Mouse (Mus musculus): ENCODE results near the gene Alg9. TPM values are rescaled to one million over a fixed set of nuclear protein-coding genes. Genes with fewer than 3 reads are reported as not detected.

Gene Alg9
- polyA plus RNA-seq, 1 experiment from 2014 or later, result 40.8 TPM

DNA sequence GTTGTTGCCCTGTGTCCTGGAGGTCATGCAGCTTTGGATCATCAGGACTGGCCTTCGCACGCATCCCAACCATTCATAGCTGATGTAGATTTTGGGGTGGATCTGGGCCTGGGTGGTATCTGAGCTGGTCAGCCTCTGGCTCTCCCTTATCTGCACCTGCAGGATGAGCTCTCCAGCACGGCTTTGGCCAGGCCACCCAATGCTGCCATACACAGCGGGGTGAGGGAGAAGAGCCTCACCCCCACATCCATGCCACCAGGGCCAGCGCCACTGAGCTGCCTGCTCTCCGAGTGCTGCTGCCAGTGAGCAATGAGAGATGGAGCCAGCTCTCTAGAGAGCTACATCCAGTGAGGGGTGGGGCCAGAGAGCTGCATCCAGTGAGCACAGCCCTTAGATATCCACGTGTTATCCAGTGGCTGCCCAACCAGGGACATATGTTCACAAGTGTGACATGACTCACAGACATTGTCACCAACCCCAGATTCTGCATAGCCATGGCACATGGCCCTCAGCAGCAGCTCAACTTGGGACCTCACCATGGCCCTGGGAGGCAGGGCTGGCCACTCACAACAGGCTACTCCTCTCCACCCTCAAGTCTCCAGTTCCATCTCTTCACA, 28.3 kb downstream of the Alg9 start:
- Histone ChIP-seq H3K4me2 (replicated peaks) (no peak overlapping the region), H3K4me3 (replicated peaks) (no peak overlapping the region), H3K9me3 (no peaks in the 10 kb centered on the region), H3K27ac (no peak overlapping the region), H3K27me3 (replicated peaks) (no peaks in the 10 kb centered on the region), H3K4me1 (replicated peaks) (no peaks in the 10 kb centered on the region), H3K9ac (no peak overlapping the region), H3K36me3 (peaks cover 7% of the 10 kb centered on the region; the same call in 1 of the 2 replicates)
- WGBS, result 90% methylated on average over 7 of the region's 7 CpGs
- peak; percentile 58; the same call in 1 of the 2 replicates for ATAC-seq

DNA sequence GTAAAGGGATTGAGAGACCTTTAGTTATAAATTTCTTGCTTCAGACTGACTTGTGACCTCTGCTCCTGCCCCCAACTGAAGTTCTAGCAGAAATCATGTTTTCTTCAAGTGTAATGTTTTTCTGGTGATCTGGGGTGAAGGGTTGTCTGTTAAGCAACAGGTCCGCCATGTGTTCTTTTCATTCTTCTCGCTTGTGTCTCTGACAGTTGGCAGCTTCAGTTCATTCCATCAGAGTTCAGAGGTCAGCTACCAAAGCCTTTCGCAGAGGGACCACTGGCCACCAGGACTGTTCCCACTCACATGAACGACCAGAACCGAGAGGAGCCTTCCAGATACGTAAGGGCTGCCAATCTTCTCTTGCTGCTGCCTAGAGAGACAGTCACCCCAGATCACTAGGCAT, 33.7 kb downstream of the Alg9 start:
- H3K4me1 ChIP-seq (replicated peaks), result no peaks in the 10 kb centered on the region
- H3K27me3 ChIP-seq (replicated peaks), result no peaks in the 10 kb centered on the region
- no peak for ATAC-seq
- H3K4me2 ChIP-seq (replicated peaks), result no peak overlapping the region
- peaks cover 11% of the 10 kb centered on the region; the same call in 1 of the 2 replicates for H3K36me3 ChIP-seq
- 87% methylated on average over 6 of the region's 6 CpGs for WGBS
- no peak overlapping the region for H3K9ac ChIP-seq
- no peak overlapping the region for H3K27ac ChIP-seq
- H3K9me3 ChIP-seq, result no peaks in the 10 kb centered on the region
- no peak overlapping the region for H3K4me3 ChIP-seq (replicated peaks)

DNA sequence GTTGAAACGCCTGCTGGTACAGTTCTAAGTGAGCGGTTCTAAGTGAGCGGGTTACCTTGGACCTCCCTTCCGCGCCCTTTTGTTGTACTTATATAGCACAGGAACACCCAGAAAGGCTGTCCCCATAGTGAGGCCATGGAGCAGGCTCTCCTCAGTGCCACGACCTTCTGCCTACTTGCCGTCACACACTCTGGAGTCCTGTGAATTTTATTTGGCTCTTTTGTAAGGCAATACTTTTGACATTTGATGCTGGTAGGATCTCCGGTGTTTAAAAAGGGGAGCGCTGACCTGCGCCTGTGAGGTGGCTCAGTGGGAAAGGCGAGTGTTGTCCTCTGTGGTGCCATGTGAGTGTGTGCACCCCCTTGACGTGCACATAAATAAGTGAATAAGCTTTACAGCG, 34.3 kb downstream of the Alg9 start:
- WGBS, result 93% methylated on average over 13 of the region's 13 CpGs
- Histone ChIP-seq H3K4me3 (replicated peaks) (no peak overlapping the region), H3K27ac (no peak overlapping the region), H3K4me1 (replicated peaks) (no peaks in the 10 kb centered on the region), H3K9ac (no peak overlapping the region), H3K36me3 (peaks cover 13% of the 10 kb centered on the region; the same call in 1 of the 2 replicates), H3K9me3 (no peaks in the 10 kb centered on the region), H3K27me3 (replicated peaks) (no peaks in the 10 kb centered on the region), H3K4me2 (replicated peaks) (no peak overlapping the region)
- ATAC-seq, result no peak

DNA sequence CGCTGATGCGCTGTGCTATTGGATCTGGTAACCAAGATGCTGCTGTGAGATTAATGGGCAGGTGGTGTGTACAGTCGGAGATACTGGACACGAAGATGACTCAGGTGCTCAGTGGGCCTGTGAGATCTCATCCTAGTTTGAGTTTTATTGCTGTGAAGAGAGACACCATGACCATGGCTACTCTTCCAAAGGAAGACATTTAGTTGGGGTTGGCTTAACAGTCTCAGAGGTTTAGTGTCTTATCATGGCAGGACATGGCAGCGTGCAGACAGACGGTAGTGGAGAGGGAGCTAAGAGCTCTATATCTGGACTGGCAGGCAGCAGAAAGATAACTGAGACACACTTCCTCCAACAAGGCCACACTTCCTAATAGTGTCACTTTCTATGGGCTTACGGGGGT, 36.4 kb downstream of the Alg9 start:
- Histone ChIP-seq H3K4me3 (replicated peaks) (no peak overlapping the region), H3K9me3 (no peaks in the 10 kb centered on the region), H3K27me3 (replicated peaks) (no peaks in the 10 kb centered on the region), H3K4me1 (replicated peaks) (no peaks in the 10 kb centered on the region), H3K36me3 (peaks cover 14% of the 10 kb centered on the region; the same call in 1 of the 2 replicates), H3K4me2 (replicated peaks) (no peak overlapping the region), H3K9ac (no peak overlapping the region), H3K27ac (no peak overlapping the region)
- peak; percentile 68; the same call in 1 of the 2 replicates for ATAC-seq
- 91% methylated on average over 7 of the region's 7 CpGs for WGBS

DNA sequence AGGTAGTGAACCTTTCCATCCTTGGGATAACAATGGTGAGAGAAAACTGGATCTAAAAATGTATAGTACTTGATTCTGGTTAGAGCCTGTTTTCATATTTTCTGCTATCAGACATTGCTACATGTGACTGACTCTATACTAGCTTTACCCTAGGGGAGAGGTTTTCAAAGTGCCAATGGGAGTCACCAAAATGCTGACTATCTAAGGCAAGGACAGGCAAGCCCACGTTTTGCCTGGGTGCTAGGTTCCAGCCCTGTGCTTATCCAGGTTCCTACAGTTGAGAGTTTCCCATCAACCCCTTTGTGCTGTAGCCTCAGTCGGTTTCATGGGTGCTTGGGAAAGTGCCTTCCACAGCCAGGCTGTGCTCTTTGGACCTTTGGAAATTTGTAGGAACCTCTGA, 36.9 kb downstream of the Alg9 start:
- Histone ChIP-seq H3K4me2 (replicated peaks) (no peak overlapping the region), H3K9ac (no peak overlapping the region), H3K4me3 (replicated peaks) (no peak overlapping the region), H3K4me1 (replicated peaks) (no peaks in the 10 kb centered on the region), H3K36me3 (peaks cover 14% of the 10 kb centered on the region; the same call in 1 of the 2 replicates), H3K27ac (no peak overlapping the region), H3K9me3 (no peaks in the 10 kb centered on the region), H3K27me3 (replicated peaks) (no peaks in the 10 kb centered on the region)
- 82% methylated on average over 2 of the region's 2 CpGs for WGBS
- ATAC-seq, result no peak

DNA sequence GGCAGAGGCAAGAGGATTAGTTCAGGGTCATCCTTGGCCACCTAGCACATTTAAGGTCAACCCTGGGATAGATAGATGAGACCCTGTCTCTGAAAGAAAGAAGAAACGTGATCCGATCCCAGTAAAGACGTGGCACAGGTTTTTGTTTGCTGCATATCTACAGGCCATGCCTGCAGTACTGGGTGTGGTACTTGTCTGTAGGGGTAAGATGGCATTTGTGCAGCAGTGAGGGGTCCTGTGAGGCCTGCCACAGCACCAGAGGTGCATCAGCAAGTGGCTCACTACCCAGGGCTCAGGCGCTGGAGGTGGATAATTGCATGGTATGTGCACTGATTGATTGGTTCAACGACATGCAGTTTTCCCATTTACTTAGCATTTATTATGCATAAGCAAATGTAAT, 39.0 kb downstream of the Alg9 start:
- no peaks in the 10 kb centered on the region for H3K4me1 ChIP-seq (replicated peaks)
- no peak for ATAC-seq
- H3K36me3 ChIP-seq, result peaks cover 16% of the 10 kb centered on the region
- H3K9ac ChIP-seq, result no peak overlapping the region
- no peak overlapping the region for H3K27ac ChIP-seq
- H3K4me3 ChIP-seq (replicated peaks), result no peak overlapping the region
- WGBS, result 96% methylated on average over 5 of the region's 5 CpGs
- no peaks in the 10 kb centered on the region for H3K9me3 ChIP-seq
- H3K27me3 ChIP-seq (replicated peaks), result no peaks in the 10 kb centered on the region
- H3K4me2 ChIP-seq (replicated peaks), result no peak overlapping the region

DNA sequence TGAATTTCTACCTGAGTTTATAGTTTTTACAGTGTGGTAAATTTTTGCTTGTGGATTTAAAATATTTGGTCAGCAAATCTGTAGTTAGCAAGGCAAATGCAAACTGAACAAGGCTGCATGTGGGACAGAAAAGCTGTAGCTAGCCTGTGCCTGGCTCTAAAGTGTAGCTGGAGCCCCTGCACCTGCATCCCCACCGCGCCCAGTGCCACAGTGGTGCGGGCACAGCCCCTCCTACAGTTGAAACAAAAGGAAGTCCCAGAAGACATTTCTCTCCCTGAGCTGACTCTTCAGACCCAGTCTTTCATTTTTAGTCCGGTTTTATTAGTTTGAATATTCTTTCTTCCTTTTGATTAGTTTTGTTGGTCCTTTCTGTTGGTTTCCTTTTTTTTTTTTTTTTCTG, 40.8 kb downstream of the Alg9 start:
- no peak for ATAC-seq
- Histone ChIP-seq H3K36me3 (peaks cover 10% of the 10 kb centered on the region), H3K4me2 (replicated peaks) (no peak overlapping the region), H3K4me3 (replicated peaks) (no peak overlapping the region), H3K9me3 (no peaks in the 10 kb centered on the region), H3K4me1 (replicated peaks) (no peaks in the 10 kb centered on the region), H3K27me3 (replicated peaks) (no peaks in the 10 kb centered on the region), H3K27ac (no peak overlapping the region), H3K9ac (no peak overlapping the region)
- 99% methylated on average over 4 of the region's 4 CpGs for WGBS

DNA sequence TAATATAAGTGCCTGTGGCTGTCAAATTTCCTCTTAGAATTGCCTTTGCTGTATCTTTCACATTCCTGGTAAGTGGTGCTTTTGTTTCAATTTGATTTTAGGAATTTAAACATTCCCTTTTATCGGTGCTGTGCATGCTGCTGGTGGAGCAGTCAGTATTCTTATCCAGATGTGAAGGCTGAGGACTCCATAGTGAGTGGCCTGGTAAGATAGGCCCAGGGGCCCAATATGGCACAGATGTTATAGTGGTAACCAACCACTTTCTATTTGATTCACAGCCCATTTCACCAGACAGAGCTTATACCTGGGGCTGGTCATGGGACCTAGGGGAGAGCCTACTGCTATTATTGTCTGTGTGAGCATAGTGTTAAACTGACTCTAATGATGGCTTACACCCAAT, 41.7 kb downstream of the Alg9 start:
- Histone ChIP-seq H3K9me3 (no peaks in the 10 kb centered on the region), H3K27ac (no peak overlapping the region), H3K27me3 (replicated peaks) (no peaks in the 10 kb centered on the region), H3K4me1 (replicated peaks) (no peaks in the 10 kb centered on the region), H3K4me3 (replicated peaks) (no peak overlapping the region), H3K9ac (no peak overlapping the region), H3K36me3 (peaks cover 10% of the 10 kb centered on the region), H3K4me2 (replicated peaks) (no peak overlapping the region)
- 95% methylated on average over 1 of the region's 1 CpGs for WGBS
- ATAC-seq, result no peak

DNA sequence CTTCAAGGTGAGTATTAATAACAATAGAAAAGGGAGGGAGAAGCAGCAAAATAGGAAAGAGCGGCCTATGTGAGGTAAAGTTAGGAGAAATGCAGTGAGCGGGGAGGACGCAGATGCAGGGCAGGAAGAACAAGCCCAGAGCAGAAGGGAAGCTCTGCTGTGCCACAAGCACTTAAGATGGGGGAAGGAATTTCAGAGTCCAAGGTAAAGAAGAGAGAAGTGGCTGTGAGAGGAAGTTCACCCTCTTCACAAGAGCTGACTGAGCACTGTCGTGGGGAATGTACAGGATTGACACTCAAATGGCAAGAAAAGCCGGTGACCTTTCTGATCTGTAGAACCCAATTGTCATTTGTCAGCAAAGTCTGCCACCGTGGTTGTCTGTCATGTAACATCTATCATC, 43.2 kb downstream of the Alg9 start:
- H3K4me3 ChIP-seq (replicated peaks), result no peak overlapping the region
- peaks cover 10% of the 10 kb centered on the region for H3K36me3 ChIP-seq
- no peak for ATAC-seq

DNA sequence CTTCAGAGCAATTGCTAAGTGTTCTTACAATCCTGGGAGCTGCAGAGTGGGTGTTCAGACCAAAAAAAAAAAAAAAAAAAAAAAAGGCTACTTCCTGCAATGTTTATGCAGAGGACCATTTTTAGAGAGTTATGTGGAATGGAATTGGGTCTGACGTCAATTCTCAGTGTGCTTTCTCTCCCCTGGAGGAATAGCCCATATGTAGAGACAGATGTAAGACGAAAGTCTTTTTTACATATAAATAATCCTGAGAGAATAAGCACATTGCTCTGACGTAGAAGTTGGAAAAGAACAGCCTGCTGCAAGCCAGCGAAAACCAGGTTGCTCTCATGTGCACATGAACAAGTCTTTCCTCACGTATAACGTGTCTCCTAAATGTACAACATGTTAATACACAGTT, 44.9 kb downstream of the Alg9 start:
- Histone ChIP-seq H3K27me3 (replicated peaks) (no peaks in the 10 kb centered on the region), H3K27ac (no peak overlapping the region), H3K4me1 (replicated peaks) (no peaks in the 10 kb centered on the region), H3K4me3 (replicated peaks) (no peak overlapping the region), H3K4me2 (replicated peaks) (no peak overlapping the region), H3K9me3 (no peaks in the 10 kb centered on the region), H3K36me3 (peaks cover 8% of the 10 kb centered on the region; the same call in 1 of the 2 replicates), H3K9ac (no peak overlapping the region)
- ATAC-seq, result no peak
- 77% methylated on average over 6 of the region's 6 CpGs for WGBS

More for the DNA sequence above, 43.2 kb downstream of the Alg9 start:
- Histone ChIP-seq H3K9ac (no peak overlapping the region), H3K4me1 (replicated peaks) (no peaks in the 10 kb centered on the region), H3K4me2 (replicated peaks) (no peak overlapping the region), H3K9me3 (no peaks in the 10 kb centered on the region), H3K27ac (no peak overlapping the region), H3K27me3 (replicated peaks) (no peaks in the 10 kb centered on the region)
- WGBS, result 88% methylated on average over 6 of the region's 6 CpGs

DNA sequence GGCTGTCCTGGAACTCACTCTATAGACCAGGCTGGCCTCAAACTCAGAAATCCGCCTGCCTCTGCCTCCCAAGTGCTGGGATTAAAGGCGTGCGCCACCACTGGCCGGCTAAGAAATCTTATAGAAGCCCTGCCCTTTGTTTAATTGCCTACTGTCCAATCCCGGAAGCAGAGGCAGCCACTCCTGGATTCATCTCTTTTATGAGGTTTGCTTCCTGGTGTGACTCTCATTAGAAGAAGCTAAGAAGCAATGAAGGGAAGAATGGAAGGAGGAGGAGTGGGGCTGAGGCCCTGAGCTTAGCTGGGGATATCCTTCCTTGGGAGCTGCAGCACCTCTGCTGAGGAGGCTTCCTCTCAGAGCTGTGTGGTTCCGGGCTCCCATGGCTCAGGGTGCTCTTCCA, 46.8 kb downstream of the Alg9 start:
- H3K27me3 ChIP-seq (replicated peaks), result no peaks in the 10 kb centered on the region
- no peak overlapping the region for H3K27ac ChIP-seq
- no peaks in the 10 kb centered on the region for H3K9me3 ChIP-seq
- ATAC-seq, result no peak
- WGBS, result 90% methylated on average over 6 of the region's 6 CpGs
- H3K36me3 ChIP-seq, result peaks cover 8% of the 10 kb centered on the region; the same call in 1 of the 2 replicates
- H3K4me2 ChIP-seq (replicated peaks), result no peak overlapping the region
- no peak overlapping the region for H3K4me3 ChIP-seq (replicated peaks)
- H3K9ac ChIP-seq, result no peak overlapping the region
- H3K4me1 ChIP-seq (replicated peaks), result no peaks in the 10 kb centered on the region

DNA sequence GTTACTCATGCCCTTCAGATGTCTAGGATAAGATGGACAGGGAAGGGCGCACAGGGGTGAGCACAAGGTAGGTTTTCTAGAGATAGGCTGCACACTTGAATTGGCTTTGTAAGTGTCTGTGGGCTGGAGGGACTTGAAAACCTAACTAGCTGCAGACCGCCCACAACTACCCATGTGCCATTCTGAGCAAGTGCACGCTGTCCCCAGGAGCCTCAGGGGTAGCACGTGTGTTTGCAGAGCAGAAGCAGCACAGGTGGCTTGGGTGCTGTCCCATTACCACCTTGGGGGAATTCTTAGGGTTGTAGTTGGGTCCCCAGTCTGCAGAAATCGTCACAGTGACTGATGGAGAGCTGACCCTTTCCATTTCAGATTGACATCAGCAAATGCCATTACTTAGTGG, 47.4 kb downstream of the Alg9 start:
- no peaks in the 10 kb centered on the region for H3K4me1 ChIP-seq (replicated peaks)
- no peak for ATAC-seq
- H3K9ac ChIP-seq, result no peak overlapping the region
- H3K27ac ChIP-seq, result no peak overlapping the region
- H3K4me2 ChIP-seq (replicated peaks), result no peak overlapping the region
- 88% methylated on average over 5 of the region's 5 CpGs for WGBS
- H3K4me3 ChIP-seq (replicated peaks), result no peak overlapping the region
- H3K36me3 ChIP-seq, result peaks cover 5% of the 10 kb centered on the region; the same call in 1 of the 2 replicates
- no peaks in the 10 kb centered on the region for H3K27me3 ChIP-seq (replicated peaks)
- H3K9me3 ChIP-seq, result no peaks in the 10 kb centered on the region

DNA sequence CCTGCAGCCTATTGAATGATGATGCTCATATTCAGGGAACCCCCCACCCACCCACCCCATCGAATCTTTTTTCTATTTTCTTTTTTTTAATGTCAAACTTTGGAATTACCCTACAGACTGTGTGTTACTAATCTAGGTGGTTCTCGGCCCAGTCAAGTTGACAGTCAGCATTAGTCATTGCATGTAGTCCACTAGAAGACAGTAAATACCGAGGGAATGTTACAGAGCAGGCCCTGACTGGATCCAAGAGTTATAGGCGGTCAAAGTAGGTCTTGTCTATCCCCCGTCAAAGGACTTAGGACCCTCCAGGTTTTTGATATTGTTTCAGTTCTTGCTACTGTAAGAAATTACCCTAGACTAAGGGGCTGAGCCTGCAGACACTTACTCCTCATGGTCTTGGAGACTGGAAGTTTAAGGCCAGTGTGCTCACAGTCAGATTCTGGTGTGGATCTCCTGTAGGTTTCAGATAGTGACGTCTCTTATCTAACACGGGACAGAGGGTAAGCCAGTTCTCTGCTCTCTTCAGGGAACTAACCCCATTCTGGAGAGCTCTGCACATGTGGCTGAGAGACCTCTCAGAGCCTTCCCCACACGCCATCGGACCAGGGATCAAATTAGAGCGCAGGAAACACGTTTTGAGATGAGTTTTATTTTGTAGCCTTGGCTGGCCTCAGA, 49.1 kb downstream of the Alg9 start:
- Histone ChIP-seq H3K36me3 (no peaks in the 10 kb centered on the region), H3K9ac (no peak overlapping the region), H3K9me3 (no peaks in the 10 kb centered on the region), H3K4me3 (replicated peaks) (no peak overlapping the region), H3K27me3 (replicated peaks) (no peaks in the 10 kb centered on the region), H3K27ac (no peak overlapping the region), H3K4me1 (replicated peaks) (no peaks in the 10 kb centered on the region), H3K4me2 (replicated peaks) (no peak overlapping the region)
- WGBS, result 88% methylated on average over 11 of the region's 11 CpGs
- ATAC-seq, result peak; percentile 67; the same call in 1 of the 2 replicates

Measured in intestine, embryonic 15.5 days (tissue).